Mouse (Mus musculus) heart, adult 9 months (tissue): ENCODE measurements around the gene Sync.

Experiments
- DNase-seq, 2 experiments: peaks; one replicate each; pipeline ENCODE4 v3.0.0; 2022; ENCODE audit warnings: low spot score in 2 of 2

The Sync gene

GRCm38 (mm10) chr4:129304306-129304705 is 16.9 kb downstream of the Sync start:
- no peak for DNase-seq

- DNase-seq = no peak
Measured at GRCm38 (mm10) chr4:129307936-129308335, 20.5 kb downstream of the Sync start.

- no peak for DNase-seq
Measured at GRCm38 (mm10) chr4:129313886-129314285, 26.5 kb downstream of the Sync start.

GRCm38 (mm10) chr4:129320876-129321275 is 33.5 kb downstream of the Sync start:
- no peak for DNase-seq

GRCm38 (mm10) chr4:129322042-129322441 is 34.6 kb downstream of the Sync start:
- no peak for DNase-seq

GRCm38 (mm10) chr4:129323491-129323890 is 36.1 kb downstream of the Sync start:
- no peak for DNase-seq

GRCm38 (mm10) chr4:129324756-129325155 is 37.3 kb downstream of the Sync start:
- DNase-seq = no peak

GRCm38 (mm10) chr4:129326191-129326590 is 38.8 kb downstream of the Sync start:
- DNase-seq = no peak

GRCm38 (mm10) chr4:129332846-129333245 is 45.4 kb downstream of the Sync start:
- DNase-seq = no peak

GRCm38 (mm10) chr4:129334677-129335215 is 47.3 kb downstream of the Sync start:
- no peak for DNase-seq

- DNase-seq = peak; percentile 96 to 97
Measured at GRCm38 (mm10) chr4:129335216-129336074, 48.0 kb downstream of the Sync start, which contains the start of the genes Rbbp4 and Zbtb8os. Rbbp4 (minus strand) TSS chr4:129335370. Zbtb8os (plus strand) TSS chr4:129335695.

GRCm38 (mm10) chr4:129336291-129336690 is 48.9 kb downstream of the Sync start:
- no peak for DNase-seq

GRCm38 (mm10) chr4:129339743-129340142 is 52.3 kb downstream of the Sync start:
- DNase-seq = no peak

GRCm38 (mm10) chr4:129341888-129342287 is 54.5 kb downstream of the Sync start:
- no peak for DNase-seq

- DNase-seq = no peak
Measured at GRCm38 (mm10) chr4:129342705-129343104, 55.3 kb downstream of the Sync start.

- DNase-seq = peak; percentile 34 to 50
Measured at GRCm38 (mm10) chr4:129346481-129347154, 59.2 kb downstream of the Sync start.

- DNase-seq = peak; percentile 28 to 72
Measured at GRCm38 (mm10) chr4:129350644-129351043, 63.2 kb downstream of the Sync start.

- DNase-seq = no peak
Measured at GRCm38 (mm10) chr4:129351111-129351510, 63.7 kb downstream of the Sync start.

- DNase-seq = no peak
Measured at GRCm38 (mm10) chr4:129353176-129353575, 65.8 kb downstream of the Sync start.

GRCm38 (mm10) chr4:129354236-129354635 is 66.8 kb downstream of the Sync start:
- no peak for DNase-seq

- no peak for DNase-seq
Measured at GRCm38 (mm10) chr4:129357613-129358163, 70.3 kb downstream of the Sync start.
